Mouse (Mus musculus) G1E-ER4 (cell line): ENCODE data around the gene Prnd. TPM values are rescaled to one million over a fixed set of nuclear protein-coding genes. Genes with fewer than 3 reads are reported as not detected.
A peak's percentile ranks its signal among the peaks of the same experiment; 100 is the strongest.

Source experiments
- GATA1 ChIP-seq: IDR thresholded peaks from one replicate; pipeline ENCODE4 v1.8.0; 2012; ENCODE audit warnings: low read length, inconsistent platforms
- polyA plus RNA-seq: library from polyadenylated mRNA; stranded (reverse); fragments of >175 nt; gene quantifications from 2 replicates; pipeline ENCODE4 v1.2.3, GENCODE M21; 2012

Prnd gene
- 0.08 and 0.17 TPM in 2 replicates for polyA plus RNA-seq

DNA sequence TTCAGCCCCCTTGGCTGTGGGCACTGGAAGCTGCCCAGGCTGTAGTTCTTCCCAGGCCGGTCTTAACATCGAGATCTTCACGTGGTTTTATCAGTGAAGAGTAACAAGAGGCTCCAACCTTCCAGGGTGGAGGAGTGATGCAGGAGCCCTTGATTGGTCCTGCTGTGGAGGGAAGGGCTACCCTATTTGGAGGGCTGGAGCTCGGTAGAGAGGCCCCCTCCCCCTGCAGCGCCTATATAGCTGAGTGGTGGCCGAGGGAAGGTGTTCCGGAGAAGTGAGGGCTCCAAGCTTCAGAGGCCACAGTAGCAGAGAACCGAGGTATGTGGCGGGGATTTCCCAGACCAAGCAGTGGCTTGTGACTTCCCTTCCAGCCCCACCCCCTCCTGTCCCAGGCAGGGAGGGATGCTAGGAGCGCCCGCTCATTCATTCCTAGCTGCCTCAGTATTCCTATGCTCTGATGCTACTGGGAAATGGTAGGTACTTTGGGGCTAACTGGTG, at the start of gene Prnd:
Gene Prnd, plus strand, starts transcription at position 264 of the 498 bp plus-strand sequence.
- TF ChIP-seq GATA1, result no peak

GRCm38 (mm10) chr2:131902423-131902822, 48.2 kb upstream of the Prnd start:
- no peak for TF ChIP-seq GATA1

- no peak for TF ChIP-seq GATA1
Measured at GRCm38 (mm10) chr2:131902867-131903266, 47.8 kb upstream of the Prnd start.

- TF ChIP-seq GATA1, result peak; percentile 98
Measured at GRCm38 (mm10) chr2:131905025-131905424, 45.6 kb upstream of the Prnd start.

GRCm38 (mm10) chr2:131905776-131906175, 44.9 kb upstream of the Prnd start:
- no peak for TF ChIP-seq GATA1

- no peak for TF ChIP-seq GATA1
Measured at GRCm38 (mm10) chr2:131906266-131906665, 44.4 kb upstream of the Prnd start.

GRCm38 (mm10) chr2:131906846-131907245, 43.8 kb upstream of the Prnd start:
- TF ChIP-seq GATA1, result no peak

- TF ChIP-seq GATA1, result no peak
Measured at GRCm38 (mm10) chr2:131907311-131907710, 43.4 kb upstream of the Prnd start.

GRCm38 (mm10) chr2:131908351-131908861, 42.3 kb upstream of the Prnd start:
- no peak for TF ChIP-seq GATA1

DNA sequence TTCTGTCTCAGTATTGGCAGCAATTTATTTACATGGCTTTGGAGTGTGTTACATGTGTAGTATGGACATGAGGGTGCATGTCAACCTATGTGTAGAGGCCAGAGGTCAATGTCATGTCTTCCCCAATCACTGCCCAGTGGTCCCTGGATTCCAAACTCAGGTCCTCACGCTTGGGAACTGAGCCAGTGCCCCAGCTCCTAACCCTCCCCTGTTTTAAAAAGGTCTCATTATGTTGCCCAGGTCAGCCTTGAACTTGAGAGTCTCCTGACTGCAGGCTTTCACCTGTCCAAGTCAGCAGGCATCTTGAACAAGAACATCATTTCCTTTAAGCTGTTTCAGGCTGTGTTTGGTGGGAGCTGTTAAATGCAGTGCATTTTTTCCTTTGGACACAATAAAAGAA, 41.8 kb upstream of the Prnd start:
- TF ChIP-seq GATA1, result no peak

DNA sequence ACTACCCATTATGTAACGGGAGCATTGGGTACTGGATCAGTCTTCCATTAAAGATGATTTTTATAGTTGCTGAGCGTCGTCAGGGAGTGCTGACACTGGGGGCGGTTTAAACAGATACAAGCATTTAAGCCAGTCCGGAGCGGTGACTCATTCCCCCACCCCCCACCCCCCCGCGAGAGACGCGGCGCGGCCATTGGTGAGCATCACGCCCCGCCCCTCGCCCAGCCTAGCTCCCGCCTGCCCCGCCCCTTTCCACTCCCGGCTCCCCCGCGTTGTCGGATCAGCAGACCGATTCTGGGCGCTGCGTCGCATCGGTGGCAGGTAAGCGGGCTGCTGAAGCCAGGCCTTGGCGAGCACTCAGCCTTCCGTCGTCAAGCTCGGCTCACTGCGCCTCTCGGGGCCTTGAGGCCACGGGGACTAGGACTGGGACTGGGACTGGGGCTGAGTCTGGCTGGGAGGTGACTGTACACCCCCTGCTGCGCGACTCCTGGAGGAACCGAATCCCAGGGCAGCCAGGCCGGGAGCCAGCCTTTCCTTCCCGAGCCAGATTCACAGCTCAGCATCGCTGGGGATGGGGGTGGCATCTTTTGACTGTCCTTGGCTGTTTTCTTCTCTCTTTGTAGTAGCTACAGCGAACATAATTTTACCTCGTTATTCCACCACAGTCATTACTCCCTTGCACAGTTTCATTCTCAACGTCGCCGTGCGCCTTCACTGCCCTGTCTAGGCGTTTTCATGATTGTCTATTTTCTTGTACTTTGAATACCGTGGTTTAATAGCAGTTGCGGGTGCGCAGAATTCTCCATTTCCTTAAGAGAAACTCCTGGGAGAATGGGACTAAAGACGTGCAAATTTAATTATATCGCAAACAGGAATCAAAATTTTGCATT, 40.7 kb upstream of the Prnd start, which contains the start of the genes Prnp and Prn:
Gene Prnp, plus strand, starts transcription at position 246 of the 890 bp plus-strand sequence.
Gene Prn, plus strand, starts transcription at position 275 of the 890 bp plus-strand sequence.
- TF ChIP-seq GATA1, result no peak

DNA sequence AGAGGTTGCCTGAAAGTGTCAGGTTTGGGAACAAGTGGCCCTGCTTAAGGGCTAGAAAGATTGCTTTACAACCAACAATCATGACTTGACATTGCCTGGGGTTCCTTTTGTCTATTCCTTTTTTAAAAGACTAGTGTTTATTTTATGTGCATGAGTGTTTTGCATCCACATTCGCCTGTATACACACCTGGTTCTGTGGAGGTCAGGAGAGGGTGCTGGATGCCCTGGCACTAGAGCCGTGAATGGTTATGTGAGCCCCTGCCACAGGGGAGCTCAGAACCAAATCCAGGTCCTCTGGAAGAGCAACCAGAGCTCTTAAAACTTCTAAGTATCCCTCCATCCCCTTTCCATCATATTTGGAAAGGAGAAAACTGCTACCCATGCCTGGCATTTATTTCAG, 39.8 kb upstream of the Prnd start:
- no peak for TF ChIP-seq GATA1

- TF ChIP-seq GATA1, result no peak
Measured at GRCm38 (mm10) chr2:131911341-131911740, 39.3 kb upstream of the Prnd start.

- TF ChIP-seq GATA1, result no peak
Measured at GRCm38 (mm10) chr2:131912526-131913258, 38.0 kb upstream of the Prnd start.

GRCm38 (mm10) chr2:131932275-131932902, 18.3 kb upstream of the Prnd start:
- TF ChIP-seq GATA1, result no peak

GRCm38 (mm10) chr2:131933013-131933412, 17.6 kb upstream of the Prnd start:
- TF ChIP-seq GATA1, result no peak

DNA sequence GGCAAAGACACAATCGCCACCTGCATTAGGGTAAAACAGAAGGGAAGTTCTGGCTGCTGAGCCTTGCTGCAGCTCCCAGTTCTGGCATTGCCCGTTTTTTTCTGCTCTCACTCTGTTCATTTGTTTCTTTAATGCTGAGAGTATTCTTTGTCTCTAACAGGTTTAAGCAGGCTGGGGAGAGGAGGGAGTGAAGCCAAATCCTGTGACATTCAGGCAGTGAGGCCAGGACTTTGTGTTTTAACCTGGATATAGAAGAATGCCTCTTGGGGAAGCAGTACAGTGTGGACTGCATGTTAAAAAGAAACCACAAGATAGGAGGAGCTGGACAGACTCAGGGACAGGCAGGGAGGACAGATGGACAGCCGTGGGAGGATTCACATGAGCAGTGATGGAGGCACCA, 17.1 kb upstream of the Prnd start:
- TF ChIP-seq GATA1, result no peak
